Mouse (Mus musculus) frontal cortex, postnatal 25 days (tissue): ENCODE measurements around the gene Por.
A peak's percentile ranks its signal among the peaks of the same experiment; 100 is the strongest.

ENCODE experiments used
- DNase-seq, 2 experiments: peaks; one replicate each; pipeline ENCODE4 v3.0.0; 2022; ENCODE audit warnings: low spot score in 2 of 2

Por gene

GRCm38 (mm10) chr5:135656046-135656445 lies 13.8 kb upstream of the Por start:
- DNase-seq: no peak

- no peak for DNase-seq
Observed at GRCm38 (mm10) chr5:135657128-135657527, 12.7 kb upstream of the Por start.

GRCm38 (mm10) chr5:135657703-135658373 lies 12.0 kb upstream of the Por start:
- DNase-seq: no peak

- DNase-seq: no peak
Observed at GRCm38 (mm10) chr5:135659956-135660355, 9.9 kb upstream of the Por start.

- no peak for DNase-seq
Observed at GRCm38 (mm10) chr5:135660535-135660934, 9.3 kb upstream of the Por start.

- DNase-seq: no peak
Observed at GRCm38 (mm10) chr5:135666890-135667289, 2.9 kb upstream of the Por start.

- DNase-seq: no peak
Observed at GRCm38 (mm10) chr5:135668071-135668470, 1.8 kb upstream of the Por start.

GRCm38 (mm10) chr5:135670881-135671280 lies 1.0 kb downstream of the Por start:
- DNase-seq: no peak

- no peak for DNase-seq
Observed at GRCm38 (mm10) chr5:135672509-135672908, 2.7 kb downstream of the Por start.

GRCm38 (mm10) chr5:135672980-135673379 lies 3.1 kb downstream of the Por start:
- DNase-seq: no peak

- no peak for DNase-seq
Observed at GRCm38 (mm10) chr5:135674349-135674775, 4.5 kb downstream of the Por start.

- peak; percentile 34 to 50 for DNase-seq
Observed at GRCm38 (mm10) chr5:135674821-135675220, 5.0 kb downstream of the Por start.

GRCm38 (mm10) chr5:135676696-135677095 lies 6.9 kb downstream of the Por start:
- no peak for DNase-seq

- no peak for DNase-seq
Observed at GRCm38 (mm10) chr5:135677251-135677650, 7.4 kb downstream of the Por start.

GRCm38 (mm10) chr5:135678481-135678880 lies 8.6 kb downstream of the Por start:
- DNase-seq: no peak

- DNase-seq: no peak
Observed at GRCm38 (mm10) chr5:135680967-135681545, 11.2 kb downstream of the Por start.

GRCm38 (mm10) chr5:135682009-135682408 lies 12.2 kb downstream of the Por start:
- DNase-seq: no peak

GRCm38 (mm10) chr5:135682942-135683570 lies 13.2 kb downstream of the Por start:
- no peak for DNase-seq

- DNase-seq: no peak
Observed at GRCm38 (mm10) chr5:135690401-135690800, 20.6 kb downstream of the Por start.

- no peak for DNase-seq
Observed at GRCm38 (mm10) chr5:135691266-135691665, 21.4 kb downstream of the Por start.

GRCm38 (mm10) chr5:135693281-135693853 lies 23.5 kb downstream of the Por start:
- no peak for DNase-seq

GRCm38 (mm10) chr5:135695277-135695721 lies 25.5 kb downstream of the Por start:
- DNase-seq: no peak

GRCm38 (mm10) chr5:135697711-135698111 lies 27.9 kb downstream of the Por start:
- no peak for DNase-seq
